Comparison of ENCODE assay signal across 8 mouse cellular contexts in the genomic region with DNA sequence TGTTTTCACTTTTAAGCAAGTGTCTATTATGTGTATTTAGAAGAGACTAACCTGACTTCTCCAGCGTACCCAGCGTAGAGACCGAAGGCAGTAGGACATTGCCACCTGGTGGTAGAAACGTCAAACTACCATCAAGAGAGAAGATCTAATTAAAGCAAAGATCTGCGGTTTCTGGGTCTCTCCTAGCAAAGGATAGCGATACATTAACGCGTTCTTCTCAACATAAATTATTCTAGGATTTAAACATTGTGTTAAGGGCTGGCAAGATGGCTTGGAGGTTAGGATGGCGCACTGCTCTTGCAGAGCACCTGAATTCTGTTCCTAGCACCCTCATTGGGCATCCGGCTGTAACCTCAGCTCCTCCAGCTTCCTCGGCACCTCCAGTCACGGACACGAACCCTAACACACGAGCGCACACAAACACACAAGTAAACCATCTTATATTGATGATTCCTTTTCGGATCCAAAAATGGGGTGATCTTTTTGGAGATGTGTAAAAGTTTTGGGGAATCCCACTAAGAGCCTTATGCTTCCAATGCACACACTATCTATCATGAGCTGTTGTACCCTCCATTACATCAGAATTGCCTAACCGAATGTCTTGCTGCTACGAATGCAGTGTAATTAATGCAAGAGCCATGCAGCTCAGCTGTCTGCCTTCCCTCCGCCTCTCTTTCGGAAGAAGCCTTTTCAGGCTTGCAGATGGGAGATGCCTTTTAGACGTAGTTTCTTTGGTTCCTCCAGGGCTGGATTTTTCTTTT. TPM values are rescaled to one million over a fixed set of nuclear protein-coding genes. Genes with fewer than 3 reads are reported as not detected.
DNase-seq lines count a peak whose midpoint lies in the region; ATAC-seq and TF ChIP-seq lines count a peak whose summit lies in the region.

No protein-coding gene starts in this region.

- H3K4me2 ChIP-seq in embryonic facial prominence, embryonic 14.5 days (ENCODE audit: low read depth, low read length) = peak overlapping the region; percentile 47
- H3K4me2 ChIP-seq in heart, embryonic 14.5 days (ENCODE audit: low read length) = 0 out of 2 replicates have a peak overlapping the region, but pooled peaks have one; percentile 1
- peak overlapping the region; percentile 45 for H3K4me2 ChIP-seq in kidney, postnatal 0 days (ENCODE audit: low read length)
- peak overlapping the region; percentile 41 for H3K4me2 ChIP-seq in limb, embryonic 15.5 days

- H3K9me3 ChIP-seq in embryonic facial prominence, embryonic 14.5 days (ENCODE audit: control insufficient read depth, low read length) = no peaks in the 10 kb centered on the region
- H3K9me3 ChIP-seq in heart, embryonic 14.5 days (ENCODE audit: control insufficient read depth, low read length) = no peaks in the 10 kb centered on the region
- H3K9me3 ChIP-seq in kidney, postnatal 0 days (replicated peaks; ENCODE audit: low read length) = no peaks in the 10 kb centered on the region
- H3K9me3 ChIP-seq in limb, embryonic 15.5 days = no peaks in the 10 kb centered on the region

- TF ChIP-seq CTCF in kidney, postnatal 0 days (IDR thresholded peaks at IDR 0.05; ENCODE audit: low read depth) = peak; percentile 93

- no peak overlapping the region for H3K27ac ChIP-seq in embryonic facial prominence, embryonic 14.5 days (replicated peaks; ENCODE audit: low read depth, low read length)
- H3K27ac ChIP-seq in heart, embryonic 14.5 days (replicated peaks in 1 of 2; ENCODE audit: control insufficient read depth in 1 of 2, insufficient read depth in 1 of 2, low read depth in 2 of 2, low read length in 2 of 2) = no peak overlapping the region
- H3K27ac ChIP-seq in kidney, postnatal 0 days = no peak overlapping the region
- H3K27ac ChIP-seq in limb, embryonic 15.5 days = no peak overlapping the region

- H3K27me3 ChIP-seq in embryonic facial prominence, embryonic 14.5 days (replicated peaks; ENCODE audit: control insufficient read depth, insufficient read depth, low read length) = no peaks in the 10 kb centered on the region
- H3K27me3 ChIP-seq in heart, embryonic 14.5 days (ENCODE audit: control insufficient read depth, insufficient read depth, low read length) = no peaks in the 10 kb centered on the region
- H3K27me3 ChIP-seq in kidney, postnatal 0 days (ENCODE audit: insufficient read depth, low read length) = no peaks in the 10 kb centered on the region
- H3K27me3 ChIP-seq in limb, embryonic 15.5 days = 0 out of 2 replicates have a peak, but pooled peaks cover 17% of the 10 kb centered on the region

- peak; percentile 92 for ATAC-seq in CD4-positive, CD25-positive, alpha-beta regulatory T cell, adult 4 months
- peak; percentile 76; the same call in 1 of the 2 replicates for ATAC-seq in embryonic facial prominence, embryonic 14.5 days (ENCODE audit: low read depth)
- no peak for ATAC-seq in heart, embryonic 14.5 days (ENCODE audit: insufficient number of reproducible peaks, insufficient read depth, low FRiP score, low read depth)
- no peak for ATAC-seq in kidney, postnatal 0 days (replicated peaks; ENCODE audit: low FRiP score, low read depth)
- no peak for ATAC-seq in limb, embryonic 15.5 days (ENCODE audit: insufficient number of reproducible peaks, low FRiP score, low TSS enrichment, low read depth)

- H3K4me1 ChIP-seq in embryonic facial prominence, embryonic 14.5 days (ENCODE audit: control insufficient read depth, insufficient read depth, low read length) = no peaks in the 10 kb centered on the region
- H3K4me1 ChIP-seq in heart, embryonic 14.5 days (ENCODE audit: control insufficient read depth in 2 of 2, insufficient read depth in 2 of 2, low read length in 2 of 2) = no peaks in the 10 kb centered on the region
- H3K4me1 ChIP-seq in kidney, postnatal 0 days (replicated peaks; ENCODE audit: insufficient read depth, low read length) = no peaks in the 10 kb centered on the region
- H3K4me1 ChIP-seq in limb, embryonic 15.5 days = peaks cover 2% of the 10 kb centered on the region; the same call in 1 of the 2 replicates

- peak overlapping the region; percentile 16; the same call in 1 of the 2 replicates for H3K4me3 ChIP-seq in embryonic facial prominence, embryonic 14.5 days (ENCODE audit: low read depth, low read length)
- no peak overlapping the region for H3K4me3 ChIP-seq in heart, embryonic 14.5 days (ENCODE audit: control insufficient read depth in 1 of 2, insufficient read depth in 1 of 2, low read depth in 1 of 2, low read length in 2 of 2)
- H3K4me3 ChIP-seq in kidney, postnatal 0 days (replicated peaks; ENCODE audit: low read depth, low read length) = no peak overlapping the region
- 0 out of 2 replicates have a peak overlapping the region, but pooled peaks have one; percentile 13 for H3K4me3 ChIP-seq in limb, embryonic 15.5 days

- DNase-seq in adrenal gland, postnatal 36 days = peak; percentile 36 to 71
- DNase-seq in embryonic facial prominence, embryonic 14.5 days (ENCODE audit: low spot score) = peak; percentile 89
- peak; percentile 93 for DNase-seq in kidney, postnatal 0 days (ENCODE audit: low spot score)
- peak; percentile 43 to 60 for DNase-seq in natural killer cell, adult 2 months (ENCODE audit: low spot score in 2 of 2)
- DNase-seq in testis, postnatal 14 days (ENCODE audit: low spot score) = peak; percentile 53

- H3K36me3 ChIP-seq in embryonic facial prominence, embryonic 14.5 days (ENCODE audit: control insufficient read depth, insufficient read depth, low read length) = no peaks in the 10 kb centered on the region
- H3K36me3 ChIP-seq in heart, embryonic 14.5 days (ENCODE audit: control insufficient read depth, insufficient read depth, low read length) = no peaks in the 10 kb centered on the region
- no peaks in the 10 kb centered on the region for H3K36me3 ChIP-seq in kidney, postnatal 0 days (ENCODE audit: insufficient read depth, low read length)
- no peaks in the 10 kb centered on the region for H3K36me3 ChIP-seq in limb, embryonic 15.5 days

- no peak overlapping the region; the same call in 1 of the 2 replicates for H3K9ac ChIP-seq in embryonic facial prominence, embryonic 14.5 days (ENCODE audit: low read depth, low read length)
- no peak overlapping the region for H3K9ac ChIP-seq in heart, embryonic 14.5 days (ENCODE audit: low read length)
- H3K9ac ChIP-seq in kidney, postnatal 0 days (ENCODE audit: low read depth, low read length) = no peak overlapping the region
- no peak overlapping the region for H3K9ac ChIP-seq in limb, embryonic 15.5 days

- WGBS in embryonic facial prominence, embryonic 14.5 days = 26% methylated on average over 21 of the region's 21 CpGs
- 28% methylated on average over 21 of the region's 21 CpGs for WGBS in heart, embryonic 14.5 days
- WGBS in kidney, postnatal 0 days = 25% methylated on average over 21 of the region's 21 CpGs
- 26% methylated on average over 21 of the region's 21 CpGs for WGBS in limb, embryonic 15.5 days

RNA-seq across cellular contexts. Expression of a gene that starts 10.4 kb away (rescaled TPM):
- polyA plus RNA-seq in CD4-positive, CD25-positive, alpha-beta regulatory T cell, adult 4 months (2017; shearing (Covaris generic)) = 1 to 10 TPM; 2.2 to 5.6 TPM
- total RNA-seq in adrenal gland, postnatal 36 days (2021) = 1 to 10 TPM; 6.7 to 7.5 TPM
- polyA plus RNA-seq in embryonic facial prominence, embryonic 14.5 days (2014; fragmentation: Nextera tagmentation; extraction: Ambion mirVana) = 18.1 and 19.4 TPM in 2 replicates
- 6.0 and 6.2 TPM in 2 replicates for polyA plus RNA-seq in heart, embryonic 14.5 days (2014; fragmentation: Nextera tagmentation; extraction: Ambion mirVana)
- 20.9 and 23.4 TPM in 2 replicates for polyA plus RNA-seq in kidney, postnatal 0 days (2015; fragmentation: Nextera tagmentation; extraction: Ambion mirVana)
- polyA plus RNA-seq in limb, embryonic 15.5 days (2015; fragmentation: Nextera tagmentation; extraction: Ambion mirVana) = 13.3 and 15.2 TPM in 2 replicates

RNA-seq across cellular contexts. Expression of a gene that starts 17.3 kb away (rescaled TPM):
- polyA plus RNA-seq in CD4-positive, CD25-positive, alpha-beta regulatory T cell, adult 4 months (2017; shearing (Covaris generic)) = not detected
- total RNA-seq in adrenal gland, postnatal 36 days (2021) = not detected
- polyA plus RNA-seq in embryonic facial prominence, embryonic 14.5 days (2014; fragmentation: Nextera tagmentation; extraction: Ambion mirVana) = 0.14 and 0.18 TPM in 2 replicates
- polyA plus RNA-seq in heart, embryonic 14.5 days (2014; fragmentation: Nextera tagmentation; extraction: Ambion mirVana) = not detected in 2 replicates
- not detected in 2 replicates for polyA plus RNA-seq in kidney, postnatal 0 days (2015; fragmentation: Nextera tagmentation; extraction: Ambion mirVana)
- polyA plus RNA-seq in limb, embryonic 15.5 days (2015; fragmentation: Nextera tagmentation; extraction: Ambion mirVana) = not detected in 2 replicates

RNA-seq across cellular contexts. Expression of a gene that starts 34.0 kb away (rescaled TPM):
- 10 to 100 TPM; 48.2 to 65.2 TPM for polyA plus RNA-seq in CD4-positive, CD25-positive, alpha-beta regulatory T cell, adult 4 months (2017; shearing (Covaris generic))
- total RNA-seq in adrenal gland, postnatal 36 days (2021) = 10 to 100 TPM; 36.1 to 47.3 TPM
- polyA plus RNA-seq in embryonic facial prominence, embryonic 14.5 days (2014; fragmentation: Nextera tagmentation; extraction: Ambion mirVana) = 27.0 and 36.8 TPM in 2 replicates
- polyA plus RNA-seq in heart, embryonic 14.5 days (2014; fragmentation: Nextera tagmentation; extraction: Ambion mirVana) = 20.5 and 24.1 TPM in 2 replicates
- 24.7 and 27.3 TPM in 2 replicates for polyA plus RNA-seq in kidney, postnatal 0 days (2015; fragmentation: Nextera tagmentation; extraction: Ambion mirVana)
- 36.6 and 41.6 TPM in 2 replicates for polyA plus RNA-seq in limb, embryonic 15.5 days (2015; fragmentation: Nextera tagmentation; extraction: Ambion mirVana)

RNA-seq across cellular contexts. Expression of a gene that starts 40.0 kb away (rescaled TPM):
- polyA plus RNA-seq in CD4-positive, CD25-positive, alpha-beta regulatory T cell, adult 4 months (2017; shearing (Covaris generic)) = not detected
- total RNA-seq in adrenal gland, postnatal 36 days (2021) = not detected
- polyA plus RNA-seq in embryonic facial prominence, embryonic 14.5 days (2014; fragmentation: Nextera tagmentation; extraction: Ambion mirVana) = 0.10 TPM in 1 of 2 replicates, not detected in the other
- not detected in 2 replicates for polyA plus RNA-seq in heart, embryonic 14.5 days (2014; fragmentation: Nextera tagmentation; extraction: Ambion mirVana)
- not detected in 2 replicates for polyA plus RNA-seq in kidney, postnatal 0 days (2015; fragmentation: Nextera tagmentation; extraction: Ambion mirVana)
- not detected in 2 replicates for polyA plus RNA-seq in limb, embryonic 15.5 days (2015; fragmentation: Nextera tagmentation; extraction: Ambion mirVana)

RNA-seq across cellular contexts. Expression of a gene that starts 58.2 kb away (rescaled TPM):
- polyA plus RNA-seq in CD4-positive, CD25-positive, alpha-beta regulatory T cell, adult 4 months (2017; shearing (Covaris generic)) = not detected
- not detected for total RNA-seq in adrenal gland, postnatal 36 days (2021)
- polyA plus RNA-seq in embryonic facial prominence, embryonic 14.5 days (2014; fragmentation: Nextera tagmentation; extraction: Ambion mirVana) = not detected in 2 replicates
- not detected in 2 replicates for polyA plus RNA-seq in heart, embryonic 14.5 days (2014; fragmentation: Nextera tagmentation; extraction: Ambion mirVana)
- polyA plus RNA-seq in kidney, postnatal 0 days (2015; fragmentation: Nextera tagmentation; extraction: Ambion mirVana) = not detected in 2 replicates
- not detected in 2 replicates for polyA plus RNA-seq in limb, embryonic 15.5 days (2015; fragmentation: Nextera tagmentation; extraction: Ambion mirVana)

Comparison
In these comparisons a context has a peak if more than half of its experiments do, and no peak if none do; other contexts are left out.
1. ATAC-seq: peak in CD4-positive, CD25-positive, alpha-beta regulatory T cell, adult 4 months (single experiment) and embryonic facial prominence, embryonic 14.5 days (single experiment); none in heart, embryonic 14.5 days (single experiment), kidney, postnatal 0 days (single experiment) and limb, embryonic 15.5 days (single experiment).
2. H3K4me3 ChIP-seq: peak in embryonic facial prominence, embryonic 14.5 days (single experiment) and limb, embryonic 15.5 days (single experiment); none in heart, embryonic 14.5 days (0 of 2) and kidney, postnatal 0 days (single experiment).
3. Peak in every context shown above with its lines, with median percentiles within 50 percentile points of each other: DNase-seq and H3K4me2 ChIP-seq.